Mouse (Mus musculus): ENCODE measurements around the gene Pim2. TPM values are rescaled to one million over a fixed set of nuclear protein-coding genes. Genes with fewer than 3 reads are reported as not detected.
"Not testable (repeated sequence)": the region's sequence is repeated elsewhere in the genome, so short reads cannot be mapped to it uniquely, and the experiment has no call there.

Gene Pim2
- polyA plus RNA-seq, 1 experiment from 2014 or later, result 10.3 TPM

GRCm38 (mm10) chrX:7867141-7867540 is 10.9 kb upstream of the Pim2 start:
- Histone ChIP-seq H3K9ac (no peak overlapping the region), H3K4me2 (no peak overlapping the region), H3K27ac (no peak overlapping the region), H3K4me3 (no peak overlapping the region), H3K9me3 (no peaks in the 10 kb centered on the region), H3K36me3 (peaks cover 10% of the 10 kb centered on the region; the same call in 1 of the 2 replicates), H3K27me3 (no peaks in the 10 kb centered on the region), H3K4me1 (no peaks in the 10 kb centered on the region)
- WGBS, result 63% methylated on average over 1 of the region's 1 CpGs
- ATAC-seq (ENCODE audit: borderline replicate concordance, extremely low read depth, low FRiP score, low TSS enrichment), result no peak

- H3K9me3 ChIP-seq, result no peaks in the 10 kb centered on the region
- no peak overlapping the region for H3K27ac ChIP-seq
- H3K27me3 ChIP-seq, result no peaks in the 10 kb centered on the region
- WGBS, result 50% methylated on average over 2 of the region's 2 CpGs
- H3K4me1 ChIP-seq, result no peaks in the 10 kb centered on the region
- H3K4me2 ChIP-seq, result no peak overlapping the region
- no peak for ATAC-seq (ENCODE audit: borderline replicate concordance, extremely low read depth, low FRiP score, low TSS enrichment)
- no peak overlapping the region for H3K9ac ChIP-seq
- peaks cover 14% of the 10 kb centered on the region; the same call in 1 of the 2 replicates for H3K36me3 ChIP-seq
- no peak overlapping the region for H3K4me3 ChIP-seq
Measured at GRCm38 (mm10) chrX:7868506-7868905, 9.6 kb upstream of the Pim2 start.

DNA sequence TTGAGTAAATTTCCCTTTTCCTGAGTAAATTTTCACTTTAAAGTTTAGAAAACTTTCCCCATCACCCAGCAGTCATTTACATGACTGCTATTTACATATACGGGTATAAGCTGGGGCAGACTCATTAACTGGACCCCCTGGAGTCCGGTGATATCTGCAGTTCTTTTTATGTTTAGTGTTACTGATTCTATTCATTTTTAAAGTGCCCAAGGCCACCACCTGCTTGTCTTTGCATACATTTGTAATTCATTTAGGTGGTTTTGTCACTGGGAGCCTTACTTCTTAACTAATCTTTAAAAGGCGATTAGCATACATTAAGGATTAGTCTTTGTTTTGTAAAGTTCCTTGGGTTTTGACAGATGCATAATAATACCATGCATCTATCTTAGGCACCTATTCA is 8.2 kb upstream of the Pim2 start:
- ATAC-seq (ENCODE audit: borderline replicate concordance, extremely low read depth, low FRiP score, low TSS enrichment), result no peak
- 56% methylated on average over 3 of the region's 3 CpGs for WGBS

DNA sequence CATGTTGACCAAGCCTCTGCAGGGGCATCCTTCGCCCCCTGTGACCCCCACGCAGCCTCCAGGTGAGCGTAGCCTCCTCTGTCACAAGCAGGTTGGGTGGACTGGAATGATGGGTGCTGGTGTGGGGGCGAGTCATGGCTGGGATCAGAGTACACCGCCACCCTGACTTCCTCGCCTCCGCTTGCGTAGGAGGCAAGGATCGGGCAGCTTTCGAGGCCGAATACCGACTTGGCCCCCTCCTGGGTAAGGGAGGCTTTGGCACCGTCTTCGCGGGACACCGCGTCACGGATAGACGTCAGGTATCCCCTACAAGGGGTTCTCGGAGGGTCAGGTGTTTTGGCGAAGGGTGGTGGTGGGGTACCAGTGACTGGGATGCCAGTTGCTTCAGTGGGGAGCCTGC is 433 bp downstream of the Pim2 start:
- H3K27ac ChIP-seq, result no peak overlapping the region
- H3K27me3 ChIP-seq, result no peaks in the 10 kb centered on the region
- H3K4me3 ChIP-seq, result peak overlapping the region; percentile 46
- WGBS, result 34% methylated on average over 21 of the region's 21 CpGs
- H3K36me3 ChIP-seq, result peaks cover 4% of the 10 kb centered on the region; the same call in 1 of the 2 replicates
- 0 out of 2 replicates have a peak, but pooled peaks cover 6% of the 10 kb centered on the region for H3K4me1 ChIP-seq
- peak overlapping the region; percentile 82 for H3K4me2 ChIP-seq
- peak; percentile 14; the same call in 1 of the 2 replicates for ATAC-seq (ENCODE audit: borderline replicate concordance, extremely low read depth, low FRiP score, low TSS enrichment)
- no peaks in the 10 kb centered on the region for H3K9me3 ChIP-seq
- H3K9ac ChIP-seq, result peak overlapping the region; percentile 37

More for the DNA sequence above, 8.2 kb upstream of the Pim2 start:
- no peaks in the 10 kb centered on the region for H3K4me1 ChIP-seq
- H3K4me2 ChIP-seq, result no peak overlapping the region
- peaks cover 18% of the 10 kb centered on the region; the same call in 1 of the 2 replicates for H3K36me3 ChIP-seq
- H3K9me3 ChIP-seq, result no peaks in the 10 kb centered on the region
- no peak overlapping the region for H3K9ac ChIP-seq
- no peak overlapping the region for H3K4me3 ChIP-seq
- H3K27ac ChIP-seq, result no peak overlapping the region
- no peaks in the 10 kb centered on the region for H3K27me3 ChIP-seq

DNA sequence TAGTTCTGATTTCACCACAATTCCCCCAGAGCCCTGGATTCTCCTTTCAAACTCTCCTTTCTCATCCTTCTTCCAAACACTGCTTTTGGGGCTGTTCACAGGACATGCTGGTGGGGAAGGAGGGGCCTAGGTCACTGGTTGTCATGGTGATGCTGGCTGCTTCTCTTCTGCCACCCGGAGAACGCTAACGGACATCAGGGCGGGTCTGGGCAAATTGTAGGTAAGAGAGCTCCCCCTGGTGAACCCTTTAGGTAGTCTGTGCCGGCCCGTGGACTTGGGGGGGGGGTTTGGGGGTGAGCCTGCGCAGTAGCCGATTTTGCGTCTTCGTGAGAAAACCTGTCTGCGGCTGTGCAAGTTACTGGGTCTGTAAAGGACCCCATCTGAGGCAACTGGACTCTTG is 1.8 kb downstream of the Pim2 start:
- peak; percentile 15; the same call in 1 of the 2 replicates for ATAC-seq (ENCODE audit: borderline replicate concordance, extremely low read depth, low FRiP score, low TSS enrichment)
- Histone ChIP-seq H3K9me3 (no peaks in the 10 kb centered on the region), H3K36me3 (no peaks in the 10 kb centered on the region), H3K4me2 (peak overlapping the region; percentile 82), H3K9ac (no peak overlapping the region), H3K4me3 (no peak overlapping the region), H3K27ac (no peak overlapping the region), H3K4me1 (0 out of 2 replicates have a peak, but pooled peaks cover 6% of the 10 kb centered on the region), H3K27me3 (no peaks in the 10 kb centered on the region)
- WGBS, result 4% methylated on average over 11 of the region's 11 CpGs

GRCm38 (mm10) chrX:7883841-7884567 is 5.9 kb downstream of the Pim2 start, which contains the start of gene Slc35a2:
Gene Slc35a2 (plus strand): TSS chrX:7884028.
- H3K9me3 ChIP-seq, result no peaks in the 10 kb centered on the region
- peak within 1 kb of the TSS; percentile 32 for H3K9ac ChIP-seq
- WGBS, result 7% methylated on average over 44 of the region's 49 CpGs

GRCm38 (mm10) chrX:7898211-7898610 is 20.1 kb downstream of the Pim2 start:
- peak overlapping the region; percentile 60 for H3K4me3 ChIP-seq
- no peaks in the 10 kb centered on the region for H3K9me3 ChIP-seq
- ATAC-seq (ENCODE audit: borderline replicate concordance, extremely low read depth, low FRiP score, low TSS enrichment), result no peak
- H3K27me3 ChIP-seq, result no peaks in the 10 kb centered on the region
- H3K36me3 ChIP-seq, result peaks cover 6% of the 10 kb centered on the region; the same call in 1 of the 2 replicates
- 23% methylated on average over 12 of the region's 13 CpGs for WGBS
- peak overlapping the region; percentile 32 for H3K9ac ChIP-seq
- H3K4me2 ChIP-seq, result peak overlapping the region; percentile 58
- H3K27ac ChIP-seq, result peak overlapping the region; percentile 75; the same call in 1 of the 2 replicates
- H3K4me1 ChIP-seq, result no peaks in the 10 kb centered on the region

More at GRCm38 (mm10) chrX:7883841-7884567, 5.9 kb downstream of the Pim2 start, which contains the start of gene Slc35a2:
- H3K27ac ChIP-seq, result peak within 1 kb of the TSS; percentile 85
- peak; percentile 92 for ATAC-seq (ENCODE audit: borderline replicate concordance, extremely low read depth, low FRiP score, low TSS enrichment)
- H3K4me3 ChIP-seq, result peak within 1 kb of the TSS; percentile 62
- H3K4me1 ChIP-seq, result 0 out of 2 replicates have a peak, but pooled peaks cover 6% of the 10 kb centered on the region
- H3K36me3 ChIP-seq, result no peaks in the 10 kb centered on the region
- H3K4me2 ChIP-seq, result peak within 1 kb of the TSS; percentile 62
- no peaks in the 10 kb centered on the region for H3K27me3 ChIP-seq

- Histone ChIP-seq H3K4me3 (peak within 1 kb of the TSS; percentile 60), H3K4me1 (no peaks in the 10 kb centered on the region), H3K4me2 (peak within 1 kb of the TSS; percentile 58), H3K27me3 (no peaks in the 10 kb centered on the region), H3K36me3 (peaks cover 6% of the 10 kb centered on the region; the same call in 1 of the 2 replicates), H3K27ac (peak within 1 kb of the TSS; percentile 75), H3K9me3 (no peaks in the 10 kb centered on the region), H3K9ac (peak within 1 kb of the TSS; percentile 53)
- 14% methylated on average over 62 of the region's 62 CpGs for WGBS
- ATAC-seq (ENCODE audit: borderline replicate concordance, extremely low read depth, low FRiP score, low TSS enrichment), result peak; percentile 99
Measured at GRCm38 (mm10) chrX:7898880-7899874, 21.1 kb downstream of the Pim2 start, which contains the start of the genes Pqbp1 and Timm17b. Gene Pqbp1 (minus strand): TSS chrX:7899269. Gene Timm17b (plus strand): TSS chrX:7899357.

DNA sequence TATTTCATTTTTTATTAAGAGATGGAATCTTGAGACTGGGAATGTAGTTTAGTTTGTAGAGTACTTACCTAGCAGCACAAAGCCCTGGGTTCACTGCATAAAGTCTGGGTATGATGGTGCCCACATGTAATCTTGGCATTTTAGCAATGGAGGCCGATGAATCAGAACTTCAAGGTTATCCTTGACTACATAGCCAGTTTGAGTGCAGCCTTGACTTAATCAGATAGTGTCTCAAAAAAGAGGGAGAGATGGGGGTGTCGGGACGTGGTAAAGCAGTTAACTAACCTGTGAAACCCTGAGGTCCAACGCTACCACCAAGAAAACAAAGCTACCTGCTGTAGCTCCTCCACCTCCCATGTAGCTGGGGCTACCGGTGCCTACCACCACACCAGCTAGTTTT is 26.4 kb downstream of the Pim2 start:
- no peak overlapping the region for H3K4me3 ChIP-seq
- no peak for ATAC-seq (ENCODE audit: borderline replicate concordance, extremely low read depth, low FRiP score, low TSS enrichment)
- no peaks in the 10 kb centered on the region for H3K9me3 ChIP-seq
- H3K9ac ChIP-seq, result no peak overlapping the region
- no peak overlapping the region for H3K4me2 ChIP-seq
- no peaks in the 10 kb centered on the region for H3K4me1 ChIP-seq
- no peak overlapping the region for H3K27ac ChIP-seq
- H3K27me3 ChIP-seq, result no peaks in the 10 kb centered on the region
- 0 out of 2 replicates have a peak, but pooled peaks cover 3% of the 10 kb centered on the region for H3K36me3 ChIP-seq
- 88% methylated on average over 5 of the region's 5 CpGs for WGBS

DNA sequence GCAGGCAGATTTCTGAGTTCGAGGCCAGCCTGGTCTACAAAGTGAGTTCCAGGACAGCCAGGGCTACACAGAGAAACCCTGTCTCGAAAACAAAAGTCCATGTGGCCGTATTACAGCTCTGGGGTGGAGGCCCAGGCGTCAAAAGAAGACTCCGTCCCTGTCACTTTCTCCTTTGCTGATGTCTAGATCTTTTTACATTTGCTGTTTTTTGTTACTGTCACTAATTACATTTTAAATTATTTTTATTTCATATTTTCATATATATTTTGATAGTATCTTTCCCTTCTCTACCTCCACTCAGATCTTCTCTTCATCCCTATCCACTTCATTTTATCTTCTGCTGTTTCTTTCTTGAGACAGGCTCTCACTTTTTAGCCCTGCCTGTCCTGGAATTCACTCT is 29.7 kb downstream of the Pim2 start, which contains the start of gene Gm10491:
Gene Gm10491, minus strand, starts transcription at position 101 of the 400 bp plus-strand sequence.
- no peak within 1 kb of the TSS for H3K4me2 ChIP-seq
- H3K4me1 ChIP-seq, result no peaks in the 10 kb centered on the region
- 79% methylated on average over 5 of the region's 5 CpGs for WGBS
- no peak for ATAC-seq (ENCODE audit: borderline replicate concordance, extremely low read depth, low FRiP score, low TSS enrichment)
- H3K9ac ChIP-seq, result no peak within 1 kb of the TSS
- H3K27me3 ChIP-seq, result no peaks in the 10 kb centered on the region
- no peaks in the 10 kb centered on the region for H3K9me3 ChIP-seq
- H3K36me3 ChIP-seq, result 0 out of 2 replicates have a peak, but pooled peaks cover 3% of the 10 kb centered on the region
- H3K27ac ChIP-seq, result no peak within 1 kb of the TSS
- H3K4me3 ChIP-seq, result no peak within 1 kb of the TSS

- not testable (repeated sequence) for ATAC-seq (ENCODE audit: borderline replicate concordance, extremely low read depth, low FRiP score, low TSS enrichment); H3K4me3 ChIP-seq; H3K4me2 ChIP-seq; H3K36me3 ChIP-seq; H3K4me1 ChIP-seq; H3K9ac ChIP-seq; H3K9me3 ChIP-seq; H3K27ac ChIP-seq; H3K27me3 ChIP-seq
- WGBS, result 85% methylated on average over 4 of the region's 4 CpGs
Measured at GRCm38 (mm10) chrX:7909242-7909641, 31.2 kb downstream of the Pim2 start, which contains the start of gene Gm10490. Gene Gm10490 (plus strand): TSS chrX:7909542.

All from lung, embryonic 15.5 days (tissue).